Mouse (Mus musculus): ENCODE measurements around the gene Nlrc5.
"Not testable (repeated sequence)": the region's sequence is repeated elsewhere in the genome, so short reads cannot be mapped to it uniquely, and the experiment has no call there.

Nlrc5 gene

GRCm38 (mm10) chr8:94418017-94418416 lies 16.1 kb upstream of the Nlrc5 start:
- no peak for DNase-seq (ENCODE audit: extremely low read depth, low read depth, low spot score)

GRCm38 (mm10) chr8:94422270-94422669 lies 11.9 kb upstream of the Nlrc5 start:
- no peak for DNase-seq (ENCODE audit: extremely low read depth, low read depth, low spot score)

GRCm38 (mm10) chr8:94427953-94428352 lies 6.2 kb upstream of the Nlrc5 start:
- DNase-seq (ENCODE audit: extremely low read depth, low read depth, low spot score): no peak

DNA sequence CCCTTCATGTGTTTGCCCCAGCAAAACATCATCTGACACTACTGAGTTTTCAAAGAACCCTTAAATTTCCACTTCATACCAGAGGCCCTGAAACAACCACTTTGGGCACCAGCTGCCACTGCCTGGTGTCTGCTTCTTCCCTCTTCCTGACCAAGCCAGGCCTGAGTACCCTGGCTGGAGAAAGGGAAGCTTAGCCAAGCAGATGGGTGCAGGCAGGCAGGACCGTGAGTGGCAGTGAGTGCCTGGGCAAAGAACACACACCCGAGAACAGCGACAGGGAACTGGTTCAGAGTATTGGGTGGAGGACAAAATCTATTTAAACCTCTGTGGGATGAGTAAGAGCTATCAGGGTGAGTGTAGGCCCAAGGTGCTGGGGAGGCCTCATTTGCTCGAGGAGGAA lies 5.7 kb upstream of the Nlrc5 start:
- no peak for DNase-seq (ENCODE audit: extremely low read depth, low read depth, low spot score)

DNA sequence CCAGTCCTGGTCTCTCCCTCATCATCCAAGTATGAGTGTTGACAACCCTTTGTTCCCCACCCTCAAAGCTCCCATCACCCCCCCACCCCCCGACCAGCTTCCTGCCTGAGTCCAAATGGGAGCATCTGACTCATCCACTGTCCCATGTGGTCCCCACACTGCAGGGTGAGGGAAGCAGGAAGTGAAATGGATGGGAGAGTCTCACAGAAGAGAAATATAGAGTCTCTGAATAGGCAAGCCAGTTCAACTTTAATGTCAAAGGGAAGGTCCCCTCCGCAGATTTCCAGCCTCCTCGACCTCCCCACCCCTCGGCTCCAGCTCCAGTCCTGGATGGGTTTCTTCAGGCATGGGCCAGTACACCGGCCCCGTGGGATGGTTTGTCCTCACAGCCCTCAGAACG lies 4.8 kb upstream of the Nlrc5 start:
- DNase-seq (ENCODE audit: extremely low read depth, low read depth, low spot score): no peak

- no peak for DNase-seq (ENCODE audit: extremely low read depth, low read depth, low spot score)
These were observed 1.9 kb upstream of the Nlrc5 start for GRCm38 (mm10) chr8:94432212-94432611.

GRCm38 (mm10) chr8:94434958-94435357 lies 802 bp downstream of the Nlrc5 start:
- DNase-seq (ENCODE audit: extremely low read depth, low read depth, low spot score): no peak

DNA sequence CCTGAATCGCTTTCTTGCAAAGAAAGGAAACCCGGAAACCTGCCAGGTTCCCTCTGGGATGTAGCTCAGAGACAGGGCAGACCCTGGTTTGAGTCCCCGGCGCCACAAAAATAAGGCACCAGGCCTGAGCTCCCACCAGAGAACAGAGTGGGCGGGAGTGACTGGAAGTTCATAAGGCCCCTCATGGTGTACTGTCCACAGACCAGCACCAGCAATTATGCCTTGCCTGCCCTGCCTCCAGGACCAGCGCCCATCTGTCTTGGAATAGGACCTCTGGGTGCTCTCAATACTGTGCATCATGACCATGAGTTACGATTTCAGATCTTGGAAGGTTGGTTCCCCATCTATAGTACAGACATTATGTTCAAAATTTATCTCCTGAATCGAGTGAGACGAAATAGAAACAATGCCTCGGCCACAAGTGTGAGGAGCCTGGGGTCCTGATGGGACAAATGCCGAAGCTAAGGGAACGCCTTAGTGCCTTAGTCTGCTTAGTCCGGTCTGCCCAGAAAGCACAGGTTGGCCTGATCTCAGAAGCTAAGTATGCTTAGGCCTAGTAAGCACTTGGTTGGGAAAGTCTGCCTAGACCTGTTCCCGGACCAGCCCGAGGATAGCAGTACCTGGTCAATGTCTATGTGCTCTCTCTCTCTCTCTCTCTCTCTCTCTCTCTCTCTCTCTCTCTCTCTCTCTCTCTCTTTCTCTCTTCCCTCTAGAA lies 1.4 kb downstream of the Nlrc5 start:
- no peak for DNase-seq (ENCODE audit: extremely low read depth, low read depth, low spot score)

DNA sequence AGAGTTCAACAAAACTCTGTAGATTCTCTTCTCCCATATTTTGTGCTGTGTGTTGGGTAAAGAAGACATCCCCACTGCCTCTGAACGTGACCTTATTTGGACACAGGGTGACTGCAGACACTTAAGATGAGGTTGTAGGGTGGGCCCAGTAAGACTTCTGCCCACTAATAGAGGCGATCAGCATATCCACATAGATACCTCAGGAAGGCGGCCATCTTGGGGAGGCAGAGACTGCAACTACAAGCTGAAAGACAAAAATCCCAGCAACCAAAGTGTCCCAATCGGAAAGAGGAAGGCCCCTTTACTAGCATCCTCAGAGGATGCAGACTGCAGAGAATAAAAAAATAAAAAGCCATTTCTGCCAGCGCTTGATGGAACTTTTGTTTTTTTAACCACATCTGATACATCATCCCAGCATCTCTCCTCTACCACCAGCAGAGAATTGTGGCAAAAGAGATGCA lies 2.0 kb downstream of the Nlrc5 start:
- DNase-seq (ENCODE audit: extremely low read depth, low read depth, low spot score): no peak

- DNase-seq (ENCODE audit: extremely low read depth, low read depth, low spot score): no peak
These were observed 2.7 kb downstream of the Nlrc5 start for GRCm38 (mm10) chr8:94436900-94437299.

DNA sequence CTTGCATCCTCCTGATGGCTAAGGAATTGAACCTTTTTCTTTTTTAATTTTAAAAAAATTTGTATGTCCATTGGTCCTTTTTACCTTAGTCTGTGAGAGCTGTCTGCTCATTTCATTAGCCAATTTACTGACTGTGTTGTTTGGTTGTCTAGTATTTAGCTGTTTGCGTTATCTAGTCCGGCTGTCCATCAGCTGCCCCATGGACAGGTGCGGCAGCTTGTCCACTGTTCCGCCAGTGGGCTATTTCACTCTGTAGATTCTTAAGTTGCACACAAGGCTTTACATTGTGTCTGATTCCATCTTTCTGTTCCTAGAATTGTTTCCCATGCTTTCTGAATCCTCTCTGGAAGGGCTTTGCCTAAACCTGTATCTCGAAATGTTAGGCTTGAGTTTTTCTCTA lies 4.5 kb downstream of the Nlrc5 start:
- DNase-seq (ENCODE audit: extremely low read depth, low read depth, low spot score): no peak

- DNase-seq (ENCODE audit: extremely low read depth, low read depth, low spot score): no peak
These were observed 5.5 kb downstream of the Nlrc5 start for GRCm38 (mm10) chr8:94439691-94440090.

DNA sequence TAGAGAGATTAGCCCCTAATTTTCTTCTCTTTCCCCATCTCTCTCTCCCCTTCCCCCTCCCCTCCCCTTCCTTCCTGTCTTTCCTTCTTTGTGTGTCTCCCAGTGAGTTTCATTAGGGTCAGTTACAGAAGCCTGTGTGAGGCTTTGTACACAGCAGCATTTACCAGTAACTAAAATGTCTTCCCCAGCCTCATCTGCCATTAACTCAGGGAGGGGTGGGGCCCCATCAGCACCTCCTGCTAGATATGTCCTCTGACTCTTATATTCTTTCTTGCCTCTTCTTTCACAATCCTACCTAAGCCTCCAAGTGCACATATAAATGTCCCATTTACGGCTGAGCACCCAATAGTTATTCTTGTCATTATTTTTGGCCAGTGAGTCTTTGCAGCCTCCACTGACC lies 6.2 kb downstream of the Nlrc5 start:
- DNase-seq (ENCODE audit: extremely low read depth, low read depth, low spot score): no peak

GRCm38 (mm10) chr8:94441686-94442085 lies 7.5 kb downstream of the Nlrc5 start:
- DNase-seq (ENCODE audit: extremely low read depth, low read depth, low spot score): no peak

GRCm38 (mm10) chr8:94443153-94443552 lies 9.0 kb downstream of the Nlrc5 start:
- DNase-seq (ENCODE audit: extremely low read depth, low read depth, low spot score): no peak

DNA sequence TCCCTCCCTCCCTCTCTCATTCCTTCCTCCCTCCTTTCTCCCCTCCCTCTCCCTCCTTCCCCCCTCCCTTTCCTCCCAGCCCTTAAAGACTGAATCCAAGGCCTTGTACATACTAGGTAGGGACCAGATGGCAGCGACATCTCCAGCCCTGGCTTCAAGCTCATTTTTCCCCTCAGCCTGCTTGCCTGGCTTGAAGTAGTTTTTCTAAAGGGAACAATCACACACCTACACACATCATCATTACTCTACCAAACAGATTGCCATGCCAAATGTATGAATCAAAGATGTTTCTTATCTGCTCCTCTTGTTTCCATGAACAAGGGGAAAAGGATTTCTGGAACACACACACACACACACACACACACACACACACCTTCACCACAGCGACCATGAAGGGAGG lies 10.3 kb downstream of the Nlrc5 start:
- DNase-seq (ENCODE audit: extremely low read depth, low read depth, low spot score): no peak

GRCm38 (mm10) chr8:94447142-94447541 lies 13.0 kb downstream of the Nlrc5 start:
- DNase-seq (ENCODE audit: extremely low read depth, low read depth, low spot score): no peak

- no peak for DNase-seq (ENCODE audit: extremely low read depth, low read depth, low spot score)
These were observed 13.6 kb downstream of the Nlrc5 start for GRCm38 (mm10) chr8:94447583-94448324.

- DNase-seq (ENCODE audit: extremely low read depth, low read depth, low spot score): not testable (repeated sequence)
These were observed 18.8 kb downstream of the Nlrc5 start for GRCm38 (mm10) chr8:94452991-94453390.

GRCm38 (mm10) chr8:94453868-94454488 lies 19.8 kb downstream of the Nlrc5 start:
- no peak for DNase-seq (ENCODE audit: extremely low read depth, low read depth, low spot score)

- DNase-seq (ENCODE audit: extremely low read depth, low read depth, low spot score): no peak
These were observed 20.7 kb downstream of the Nlrc5 start for GRCm38 (mm10) chr8:94454905-94455304.

DNA sequence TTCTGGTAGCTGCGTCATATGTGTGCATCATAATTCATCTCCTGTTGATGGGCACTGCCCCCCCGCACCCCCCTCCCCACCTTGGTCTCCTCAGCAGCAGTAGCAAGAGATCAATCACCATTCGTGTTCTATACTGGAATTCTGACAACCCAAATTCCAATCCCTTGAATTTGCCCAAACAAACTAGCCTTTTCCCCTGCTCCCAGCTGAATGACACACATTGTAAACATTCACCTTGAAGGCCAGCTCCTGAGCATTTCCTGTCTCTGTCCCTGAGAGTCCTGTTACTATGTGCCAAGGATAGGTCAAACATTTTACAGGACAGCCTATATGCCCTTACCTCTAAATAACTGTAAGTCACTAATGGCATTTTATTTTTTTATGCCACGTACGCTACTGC lies 21.9 kb downstream of the Nlrc5 start:
- no peak for DNase-seq (ENCODE audit: extremely low read depth, low read depth, low spot score)

Data from fat pad, adult 2 months (tissue).